Mouse (Mus musculus) liver, adult 2 months (tissue): ENCODE results near the gene Slc39a11. TPM values are rescaled to one million over a fixed set of nuclear protein-coding genes. Genes with fewer than 3 reads are reported as not detected.

Source experiments
- DNase-seq: peaks from one replicate; pipeline ENCODE4 v3.0.0-alpha.2; 2011; ENCODE audit warnings: low read depth, low spot score; ENCODE audit errors: extremely low read depth
- H3K27ac ChIP-seq: fragments of 200-500 bp; replicated peaks from 2 replicates; pipeline ENCODE4 v1.5.1; 2012; ENCODE audit warnings: low read depth, mild to moderate bottlenecking, control low read depth, inconsistent platforms, low read length; ENCODE audit not compliant: insufficient read depth
- H3K27me3 ChIP-seq: fragments of 200-500 bp; 2 replicates; pipeline ENCODE4 v1.6.1; 2012; ENCODE audit warnings: mild to moderate bottlenecking, moderate library complexity, low read length, inconsistent platforms; ENCODE audit not compliant: control insufficient read depth, insufficient read depth
- H3K36me3 ChIP-seq: fragments of 200-500 bp; 2 replicates; pipeline ENCODE4 v1.6.1; 2012; ENCODE audit warnings: low read length, inconsistent platforms; ENCODE audit not compliant: control insufficient read depth, insufficient read depth
- H3K4me1 ChIP-seq: fragments of 200-500 bp; 2 replicates; pipeline ENCODE4 v1.6.1; 2011; ENCODE audit warnings: low read length; ENCODE audit not compliant: control insufficient read depth, insufficient read depth
- H3K4me3 ChIP-seq: fragments of 200-500 bp; 2 replicates; pipeline ENCODE4 v1.5.1; 2011; ENCODE audit warnings: low read depth, mild to moderate bottlenecking, control low read depth, low read length, moderate library complexity; ENCODE audit not compliant: insufficient read depth
- H3K79me2 ChIP-seq: fragments of 200-500 bp; 2 replicates; pipeline ENCODE4 v1.6.1; 2012; ENCODE audit warnings: inconsistent platforms, mild to moderate bottlenecking, low read length, moderate library complexity; ENCODE audit not compliant: control insufficient read depth, insufficient read depth
- H3K9ac ChIP-seq: fragments of 200-500 bp; 2 replicates; pipeline ENCODE4 v1.6.1; 2012; ENCODE audit warnings: low read depth, mild to moderate bottlenecking, control low read depth, inconsistent platforms, low read length
- CTCF ChIP-seq: fragments of 200-500 bp; IDR thresholded peaks from 2 replicates; pipeline ENCODE4 v1.5.1; 2011; ENCODE audit warnings: low read depth, low read length, control low read depth
- POLR2A ChIP-seq: fragments of 200-500 bp; IDR thresholded peaks from 2 replicates; pipeline ENCODE4 v1.6.1; 2011; ENCODE audit warnings: low read length, control low read depth; ENCODE audit not compliant: insufficient read depth; ENCODE audit errors: extremely low read depth
- WGBS: fragments of 180-500 bp; shearing (Covaris S2); methylation state at CpG from one replicate; pipeline ENCODE4 v1.1.7; 2018; 5-methylcytosine and 5-hydroxymethylcytosine counted together
- polyA plus RNA-seq: library from polyadenylated mRNA; depleted of rRNA; stranded (reverse); fragments of >200 nt; gene quantifications from 2 replicates; pipeline ENCODE4 v1.2.3, GENCODE M21; 2012
- total RNA-seq: library from RNA; depleted of rRNA; stranded (reverse); fragments of >200 nt; gene quantifications from 2 replicates; pipeline ENCODE4 v1.2.3, GENCODE M21; 2014

The Slc39a11 gene
- total and polyA plus RNA-seq, 2 experiments = 18.8 to 22.8 TPM

- no peaks in the 10 kb centered on the region; the same call in 1 of the 2 replicates for H3K79me2 ChIP-seq
- H3K4me1 ChIP-seq = no peaks in the 10 kb centered on the region
- no peak for DNase-seq
- 71% methylated on average over 4 of the region's 4 CpGs for WGBS
- H3K27me3 ChIP-seq = no peaks in the 10 kb centered on the region
- peaks cover 41% of the 10 kb centered on the region for H3K36me3 ChIP-seq
- H3K9ac ChIP-seq = no peak overlapping the region
- no peak overlapping the region for H3K4me3 ChIP-seq
- H3K27ac ChIP-seq = no peak overlapping the region
- no peak for TF ChIP-seq POLR2A
- TF ChIP-seq CTCF = no peak
These were observed 8.9 kb upstream of the Slc39a11 start for GRCm38 (mm10) chr11:113658763-113659162.

GRCm38 (mm10) chr11:113658319-113658718 lies 8.4 kb upstream of the Slc39a11 start:
- Histone ChIP-seq H3K27ac (no peak overlapping the region), H3K9ac (no peak overlapping the region), H3K27me3 (no peaks in the 10 kb centered on the region), H3K79me2 (no peaks in the 10 kb centered on the region; the same call in 1 of the 2 replicates), H3K36me3 (peaks cover 37% of the 10 kb centered on the region), H3K4me1 (no peaks in the 10 kb centered on the region), H3K4me3 (no peak overlapping the region)
- no peak for DNase-seq
- 91% methylated on average over 8 of the region's 8 CpGs for WGBS
- no peak for TF ChIP-seq POLR2A
- TF ChIP-seq CTCF = no peak

- Histone ChIP-seq H3K27me3 (no peaks in the 10 kb centered on the region), H3K27ac (no peak overlapping the region), H3K79me2 (no peaks in the 10 kb centered on the region), H3K36me3 (peaks cover 39% of the 10 kb centered on the region), H3K4me1 (no peaks in the 10 kb centered on the region), H3K4me3 (no peak overlapping the region), H3K9ac (no peak overlapping the region)
- TF ChIP-seq POLR2A (no peak), CTCF (no peak)
- 70% methylated on average over 4 of the region's 4 CpGs for WGBS
- no peak for DNase-seq
These were observed 7.3 kb upstream of the Slc39a11 start for GRCm38 (mm10) chr11:113657221-113657620.

DNA sequence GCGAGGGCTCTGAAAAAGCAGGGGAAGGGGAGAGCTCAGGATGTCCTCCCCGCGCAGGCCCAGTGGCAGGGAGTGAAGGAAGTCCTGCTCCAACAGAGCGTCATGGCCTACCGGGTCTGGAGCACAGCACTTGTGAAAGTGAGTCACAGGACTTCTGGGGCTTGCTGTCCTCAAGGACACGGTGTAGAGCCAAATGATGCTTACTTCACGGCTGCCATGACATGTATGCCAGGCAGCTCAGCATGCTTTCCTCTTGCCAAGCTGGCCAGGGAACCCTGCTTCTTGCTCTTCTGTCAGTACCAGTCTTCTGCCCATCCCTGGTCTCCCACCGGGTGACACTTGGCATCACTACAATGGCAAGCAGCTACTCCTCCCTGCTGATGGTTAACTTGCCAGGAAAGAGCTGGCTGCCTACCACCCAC lies 6.6 kb upstream of the Slc39a11 start:
- no peak overlapping the region for H3K4me3 ChIP-seq
- WGBS = 75% methylated on average over 8 of the region's 8 CpGs
- H3K27ac ChIP-seq = no peak overlapping the region
- DNase-seq = no peak
- TF ChIP-seq CTCF (no peak), POLR2A (no peak)
- no peak overlapping the region for H3K9ac ChIP-seq
- peaks cover 41% of the 10 kb centered on the region for H3K36me3 ChIP-seq
- no peaks in the 10 kb centered on the region for H3K79me2 ChIP-seq
- no peaks in the 10 kb centered on the region for H3K4me1 ChIP-seq
- H3K27me3 ChIP-seq = no peaks in the 10 kb centered on the region

- H3K4me3 ChIP-seq = no peak overlapping the region
- 94% methylated on average over 18 of the region's 18 CpGs for WGBS
- TF ChIP-seq CTCF (no peak), POLR2A (no peak)
- no peak overlapping the region for H3K9ac ChIP-seq
- no peak for DNase-seq
- H3K27ac ChIP-seq = no peak overlapping the region
- peaks cover 4% of the 10 kb centered on the region; the same call in 1 of the 2 replicates for H3K4me1 ChIP-seq
- H3K79me2 ChIP-seq = no peaks in the 10 kb centered on the region
- H3K27me3 ChIP-seq = no peaks in the 10 kb centered on the region
- peaks cover 32% of the 10 kb centered on the region for H3K36me3 ChIP-seq
These were observed 4.8 kb upstream of the Slc39a11 start for GRCm38 (mm10) chr11:113654561-113655270.

DNA sequence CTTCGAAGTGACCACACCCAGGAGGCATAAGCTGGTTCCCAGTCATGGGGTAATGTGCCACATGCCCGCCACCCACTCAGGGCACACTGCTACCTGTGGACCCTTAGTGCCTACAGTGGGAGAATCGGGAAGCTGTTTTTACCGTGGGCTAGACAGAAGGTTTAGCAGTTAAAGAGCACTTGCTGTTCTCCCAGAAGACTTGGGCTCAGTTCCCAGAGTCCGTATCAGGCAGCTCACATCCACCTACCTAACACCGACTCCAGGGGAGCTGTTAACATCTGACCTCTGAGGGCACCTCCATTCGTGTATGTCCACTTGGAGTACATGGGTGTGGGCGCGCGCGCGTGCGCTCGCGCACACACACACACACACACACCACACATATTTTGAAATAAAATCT lies 4.2 kb upstream of the Slc39a11 start:
- Histone ChIP-seq H3K4me3 (no peak overlapping the region), H3K4me1 (peaks cover 4% of the 10 kb centered on the region; the same call in 1 of the 2 replicates), H3K79me2 (no peaks in the 10 kb centered on the region), H3K9ac (no peak overlapping the region), H3K27me3 (no peaks in the 10 kb centered on the region), H3K27ac (no peak overlapping the region), H3K36me3 (peaks cover 28% of the 10 kb centered on the region)
- DNase-seq = no peak
- no peak for TF ChIP-seq CTCF
- TF ChIP-seq POLR2A = no peak
- WGBS = 94% methylated on average over 15 of the region's 15 CpGs
